Mouse (Mus musculus) embryonic facial prominence, embryonic 14.5 days (tissue): ENCODE data around the gene Adamts14. TPM values are rescaled to one million over a fixed set of nuclear protein-coding genes. Genes with fewer than 3 reads are reported as not detected.

Experiments used
- ATAC-seq: fragments of 200-750 bp; cut with Nextera tagmentation; 2 replicates; pipeline ENCODE4 v1.8.0; 2017; ENCODE audit warnings: low read depth, moderate number of reproducible peaks, moderate TSS enrichment
- DNase-seq: peaks from one replicate; pipeline ENCODE4 v3.0.0-alpha.2; 2015; ENCODE audit warnings: low spot score
- H3K27ac ChIP-seq: fragments of 300-500 bp; sonication (generic); replicated peaks from 2 replicates; pipeline ENCODE4 v1.5.1; 2014; ENCODE audit warnings: low read depth, mild to moderate bottlenecking, low read length, moderate library complexity
- H3K27me3 ChIP-seq: fragments of 300-500 bp; sonication (generic); replicated peaks from 2 replicates; pipeline ENCODE4 v1.6.1; 2014; ENCODE audit warnings: low read length; ENCODE audit not compliant: control insufficient read depth, insufficient read depth
- H3K36me3 ChIP-seq: fragments of 300-500 bp; sonication (generic); 2 replicates; pipeline ENCODE4 v1.6.1; 2014; ENCODE audit warnings: low read length, mixed read lengths; ENCODE audit not compliant: control insufficient read depth, insufficient read depth
- H3K4me1 ChIP-seq: fragments of 300-500 bp; sonication (generic); 2 replicates; pipeline ENCODE4 v1.6.1; 2014; ENCODE audit warnings: antibody characterized with exemption, low read length; ENCODE audit not compliant: control insufficient read depth, insufficient read depth
- H3K4me2 ChIP-seq: fragments of 300-500 bp; sonication (generic); 2 replicates; pipeline ENCODE4 v1.6.1; 2014; ENCODE audit warnings: low read depth, mild to moderate bottlenecking, low read length, moderate library complexity, mixed read lengths
- H3K4me3 ChIP-seq: fragments of 300-500 bp; sonication (generic); 2 replicates; pipeline ENCODE4 v1.5.1; 2014; ENCODE audit warnings: low read depth, mild to moderate bottlenecking, low read length
- H3K9ac ChIP-seq: fragments of 300-500 bp; sonication (generic); 2 replicates; pipeline ENCODE4 v1.6.1; 2014; ENCODE audit warnings: low read depth, mild to moderate bottlenecking, low read length, moderate library complexity, mixed read lengths
- H3K9me3 ChIP-seq: fragments of 300-500 bp; sonication (generic); 2 replicates; pipeline ENCODE4 v1.6.1; 2016; ENCODE audit warnings: low read length; ENCODE audit not compliant: control insufficient read depth
- WGBS: fragments of 180-500 bp; shearing (Covaris S2); extraction: QIAGEN DNeasy Blood & Tissue Kit; methylation state at CpG from one replicate; pipeline ENCODE4 v1.1.7; 2014; 5-methylcytosine and 5-hydroxymethylcytosine counted together
- polyA plus RNA-seq: library from polyadenylated mRNA; unstranded; fragments of >200 nt; fragmentation: Nextera tagmentation; extraction: Ambion mirVana; gene quantifications from 2 replicates; pipeline ENCODE4 v1.2.1, GENCODE M21; 2014

Gene Adamts14
- polyA plus RNA-seq, 1 experiment from 2014 or later = 7.3 TPM

DNA sequence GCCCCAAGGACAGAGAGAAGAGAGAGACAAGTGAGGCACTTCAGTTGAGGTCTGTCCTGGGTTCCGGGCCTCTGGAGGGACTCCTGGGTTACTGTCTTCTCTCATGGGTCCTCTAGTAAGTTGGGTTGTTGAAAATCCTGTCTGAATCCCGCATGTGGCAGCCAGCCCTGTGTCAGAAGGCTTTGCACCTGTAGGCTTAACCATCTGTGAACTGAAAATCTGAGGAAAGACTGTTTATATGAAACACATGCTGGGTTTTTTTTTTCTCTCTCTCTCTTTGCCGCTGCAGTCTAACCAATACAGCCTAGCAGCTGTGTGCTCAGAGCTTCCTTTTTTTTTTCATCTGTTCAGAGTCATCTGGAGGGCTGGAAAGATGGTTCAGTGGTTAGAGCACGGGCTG, 38.9 kb downstream of the Adamts14 start:
- no peak overlapping the region for H3K27ac ChIP-seq
- H3K4me3 ChIP-seq = no peak overlapping the region
- peaks cover 4% of the 10 kb centered on the region; the same call in 1 of the 2 replicates for H3K9me3 ChIP-seq
- no peaks in the 10 kb centered on the region for H3K27me3 ChIP-seq
- peaks cover 4% of the 10 kb centered on the region; the same call in 1 of the 2 replicates for H3K36me3 ChIP-seq
- no peaks in the 10 kb centered on the region for H3K4me1 ChIP-seq
- peak; percentile 60 for DNase-seq
- no peak overlapping the region for H3K4me2 ChIP-seq
- ATAC-seq = no peak
- H3K9ac ChIP-seq = no peak overlapping the region
- 46% methylated on average over 4 of the region's 4 CpGs for WGBS

DNA sequence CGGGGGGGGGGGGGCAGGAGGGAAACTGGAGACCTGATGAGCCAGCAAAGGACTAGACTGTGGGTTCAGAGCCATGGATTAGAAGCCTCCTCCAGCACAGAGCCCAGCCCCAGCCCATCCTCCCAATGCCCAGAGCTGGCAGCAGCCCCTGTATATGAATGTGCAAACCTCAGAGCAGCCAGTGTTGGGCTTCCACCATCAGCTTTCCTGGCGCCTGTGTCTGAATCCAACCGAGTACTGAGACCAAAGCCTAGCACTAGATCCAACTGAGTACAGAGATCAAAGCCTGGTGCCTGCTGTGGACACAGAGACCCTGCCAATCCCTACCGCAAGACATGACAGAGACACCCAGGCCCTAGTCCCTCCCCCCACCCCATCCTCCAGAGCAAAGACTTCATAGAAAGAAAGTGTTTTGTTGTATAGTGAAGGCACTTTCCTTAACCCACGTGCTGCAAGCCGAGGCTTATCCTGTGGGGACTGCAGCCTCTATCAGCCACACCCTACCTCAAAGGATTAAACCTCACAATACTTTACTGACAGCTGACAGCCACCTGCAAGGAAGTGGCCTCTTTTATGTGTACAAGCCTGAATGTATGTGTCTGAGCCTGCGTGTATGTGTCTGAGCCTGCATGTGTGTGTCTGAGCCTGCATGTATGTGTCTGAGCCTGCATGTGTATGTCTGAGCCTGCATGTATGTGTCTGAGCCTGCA, 40.2 kb downstream of the Adamts14 start:
- no peaks in the 10 kb centered on the region for H3K4me1 ChIP-seq
- DNase-seq (peak; percentile 68), ATAC-seq (peak; percentile 69)
- 21% methylated on average over 6 of the region's 7 CpGs for WGBS
- no peaks in the 10 kb centered on the region for H3K9me3 ChIP-seq
- H3K4me3 ChIP-seq = no peak overlapping the region
- no peak overlapping the region for H3K9ac ChIP-seq
- no peak overlapping the region for H3K27ac ChIP-seq
- no peaks in the 10 kb centered on the region for H3K36me3 ChIP-seq
- H3K4me2 ChIP-seq = no peak overlapping the region
- no peaks in the 10 kb centered on the region for H3K27me3 ChIP-seq

DNA sequence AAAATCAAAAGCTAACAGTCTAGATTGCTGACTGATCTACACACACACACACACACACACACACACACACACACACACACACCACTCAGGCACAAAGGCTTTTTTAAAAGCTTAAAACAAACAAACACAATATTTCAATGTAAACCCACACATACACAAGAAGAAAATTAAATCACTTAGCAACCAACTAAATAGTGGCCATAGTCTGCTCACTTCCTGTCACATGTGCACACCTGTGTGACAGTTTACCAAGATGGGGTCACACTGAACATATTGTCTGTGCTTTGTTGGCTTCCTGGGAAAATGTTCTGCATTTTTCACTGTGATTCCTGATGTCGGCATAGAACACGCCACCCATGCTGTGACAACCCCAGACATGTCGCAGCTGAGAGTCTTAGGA, 41.5 kb downstream of the Adamts14 start:
- H3K9ac ChIP-seq = no peak overlapping the region
- no peak overlapping the region for H3K4me3 ChIP-seq
- H3K4me1 ChIP-seq = no peaks in the 10 kb centered on the region
- no peaks in the 10 kb centered on the region for H3K27me3 ChIP-seq
- no peaks in the 10 kb centered on the region for H3K9me3 ChIP-seq
- no peak overlapping the region for H3K4me2 ChIP-seq
- H3K36me3 ChIP-seq = no peaks in the 10 kb centered on the region
- ATAC-seq (no peak), DNase-seq (no peak)
- WGBS = 84% methylated on average over 3 of the region's 3 CpGs
- no peak overlapping the region for H3K27ac ChIP-seq

DNA sequence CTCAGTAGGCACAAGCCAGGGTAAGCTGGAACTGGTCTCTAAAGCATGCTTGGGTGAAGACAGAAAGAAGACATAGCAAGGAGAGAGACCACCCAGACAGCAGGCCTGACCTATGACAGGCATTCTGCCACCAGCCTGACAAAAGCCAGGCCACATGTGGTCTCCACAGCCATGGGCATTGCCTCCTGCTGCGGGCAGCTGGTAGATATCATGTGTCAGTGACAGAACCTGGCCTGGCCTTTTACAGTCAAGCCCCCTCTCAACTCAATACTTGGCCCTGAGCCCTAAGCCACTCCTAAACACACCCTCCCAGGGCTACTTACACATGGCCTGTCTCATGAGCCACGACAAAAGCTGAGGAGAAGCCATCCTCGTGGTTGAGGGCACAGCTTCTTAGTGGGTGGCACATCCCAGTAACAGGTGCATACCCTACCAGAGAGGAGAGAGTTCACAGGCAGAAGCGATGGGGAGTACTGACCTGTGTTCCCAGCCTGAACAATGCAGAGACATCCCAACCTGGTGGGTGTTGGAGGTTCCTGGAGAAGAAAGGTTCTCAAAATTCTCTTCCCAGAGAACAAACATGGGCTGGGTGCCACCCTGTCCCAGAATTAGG, 46.3 kb downstream of the Adamts14 start:
- no peak overlapping the region for H3K9ac ChIP-seq
- ATAC-seq (peak; percentile 70), DNase-seq (peak; percentile 81)
- H3K36me3 ChIP-seq = no peaks in the 10 kb centered on the region
- no peaks in the 10 kb centered on the region for H3K9me3 ChIP-seq
- H3K4me1 ChIP-seq = no peaks in the 10 kb centered on the region
- H3K27me3 ChIP-seq = no peaks in the 10 kb centered on the region
- H3K4me2 ChIP-seq = no peak overlapping the region
- H3K27ac ChIP-seq = no peak overlapping the region
- H3K4me3 ChIP-seq = no peak overlapping the region
- WGBS = 48% methylated on average over 4 of the region's 4 CpGs

DNA sequence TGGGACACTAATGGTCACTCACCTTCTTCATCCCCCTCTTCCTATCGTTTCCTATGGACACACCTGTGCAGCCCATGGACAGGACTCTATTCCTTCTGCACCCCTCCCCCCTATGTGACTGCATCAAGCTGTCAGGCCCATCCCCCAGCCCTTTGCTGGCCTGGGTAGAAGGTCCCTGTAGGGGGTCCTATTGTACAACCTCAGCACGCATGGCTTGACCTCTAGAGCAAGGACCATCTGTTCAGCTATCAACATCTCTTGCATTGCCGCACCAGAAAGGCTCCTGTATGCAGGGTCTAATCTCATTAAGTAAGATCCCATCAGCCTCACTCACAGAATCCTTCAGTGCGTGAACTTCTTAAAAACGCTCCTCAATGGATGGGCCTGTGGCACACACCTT, 47.5 kb downstream of the Adamts14 start:
- H3K9ac ChIP-seq = no peak overlapping the region
- H3K27me3 ChIP-seq = no peaks in the 10 kb centered on the region
- H3K4me2 ChIP-seq = no peak overlapping the region
- H3K4me3 ChIP-seq = no peak overlapping the region
- H3K36me3 ChIP-seq = no peaks in the 10 kb centered on the region
- 76% methylated on average over 5 of the region's 5 CpGs for WGBS
- H3K27ac ChIP-seq = no peak overlapping the region
- ATAC-seq (no peak), DNase-seq (no peak)
- no peaks in the 10 kb centered on the region for H3K9me3 ChIP-seq
- H3K4me1 ChIP-seq = no peaks in the 10 kb centered on the region

DNA sequence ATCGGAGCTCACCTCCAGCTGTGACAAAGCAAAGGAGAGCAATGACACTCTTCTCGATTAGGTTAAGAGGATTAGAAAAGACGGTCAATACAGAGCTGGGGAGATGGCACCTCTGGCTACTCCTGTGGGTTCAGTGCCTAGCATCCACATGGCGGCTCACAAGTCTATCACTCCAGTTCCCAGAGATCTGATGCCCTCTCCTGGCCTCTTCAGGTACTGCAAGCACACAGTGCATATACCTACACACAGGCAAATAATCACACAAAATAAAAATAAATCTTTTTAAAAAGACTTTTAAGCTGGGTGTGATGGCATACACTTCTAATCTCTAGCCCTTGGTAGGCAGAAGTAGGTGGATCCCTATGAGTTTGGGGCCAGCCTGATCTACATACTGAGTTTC, 53.9 kb downstream of the Adamts14 start:
- 0 out of 2 replicates have a peak, but pooled peaks cover 5% of the 10 kb centered on the region for H3K36me3 ChIP-seq
- ATAC-seq (no peak), DNase-seq (no peak)
- no peak overlapping the region for H3K27ac ChIP-seq
- peaks cover 5% of the 10 kb centered on the region; the same call in 1 of the 2 replicates for H3K9me3 ChIP-seq
- no peaks in the 10 kb centered on the region for H3K27me3 ChIP-seq
- H3K4me2 ChIP-seq = no peak overlapping the region
- H3K9ac ChIP-seq = no peak overlapping the region
- H3K4me1 ChIP-seq = no peaks in the 10 kb centered on the region
- WGBS = 95% methylated on average over 4 of the region's 4 CpGs
- H3K4me3 ChIP-seq = no peak overlapping the region

DNA sequence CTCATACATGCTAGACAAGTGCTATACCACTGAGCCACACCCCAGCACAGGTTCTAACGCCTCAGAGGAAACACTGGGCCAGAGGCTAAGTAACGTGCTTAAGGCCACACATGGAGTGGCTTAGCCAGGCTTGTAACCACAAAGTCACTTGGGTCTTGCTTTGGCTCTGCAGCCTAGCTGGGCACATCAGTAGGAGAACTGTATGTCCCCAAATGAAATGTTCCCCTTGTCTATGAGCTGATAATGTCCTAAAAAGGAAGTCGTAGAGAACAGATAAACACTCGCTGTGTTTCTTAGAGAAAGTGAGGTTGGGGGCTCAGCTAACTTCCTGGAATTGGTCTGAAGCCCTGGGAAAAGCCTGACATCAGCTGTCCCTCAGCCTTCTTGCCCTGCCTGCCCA, 57.1 kb downstream of the Adamts14 start:
- DNase-seq = no peak
- WGBS = 77% methylated on average over 4 of the region's 4 CpGs
- 0 out of 2 replicates have a peak, but pooled peaks cover 5% of the 10 kb centered on the region for H3K36me3 ChIP-seq

DNA sequence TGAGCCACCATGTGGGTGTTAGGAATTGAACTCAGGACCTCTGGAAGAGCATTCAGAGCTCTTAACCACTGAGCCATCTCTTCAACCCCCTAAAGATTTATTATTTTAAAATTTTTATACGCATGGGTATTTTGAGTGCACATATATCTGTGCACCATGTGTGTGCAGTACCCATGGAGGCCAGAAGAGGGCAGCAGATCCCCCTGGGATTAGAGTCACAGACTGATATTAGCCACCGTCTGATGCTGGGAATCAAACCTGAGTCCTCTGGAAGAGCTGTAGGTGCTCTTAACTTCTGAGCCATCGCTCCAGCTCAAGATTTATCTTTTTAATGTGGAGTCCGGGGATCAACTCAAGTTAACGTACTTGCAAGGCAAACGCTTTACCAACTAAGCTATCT, 57.6 kb downstream of the Adamts14 start:
- DNase-seq (no peak), ATAC-seq (no peak)
- 98% methylated on average over 6 of the region's 6 CpGs for WGBS
- Histone ChIP-seq H3K9me3 (peaks cover 5% of the 10 kb centered on the region; the same call in 1 of the 2 replicates), H3K36me3 (0 out of 2 replicates have a peak, but pooled peaks cover 5% of the 10 kb centered on the region), H3K9ac (no peak overlapping the region), H3K4me2 (no peak overlapping the region), H3K27ac (no peak overlapping the region), H3K4me1 (no peaks in the 10 kb centered on the region), H3K4me3 (no peak overlapping the region), H3K27me3 (no peaks in the 10 kb centered on the region)

More for the DNA sequence above, 57.1 kb downstream of the Adamts14 start:
- H3K27me3 ChIP-seq = no peaks in the 10 kb centered on the region
- no peak overlapping the region for H3K4me3 ChIP-seq
- no peaks in the 10 kb centered on the region for H3K4me1 ChIP-seq
- no peak overlapping the region for H3K4me2 ChIP-seq
- peaks cover 5% of the 10 kb centered on the region; the same call in 1 of the 2 replicates for H3K9me3 ChIP-seq
- no peak overlapping the region for H3K9ac ChIP-seq
- H3K27ac ChIP-seq = no peak overlapping the region
- no peak for ATAC-seq
